Mouse (Mus musculus): Measurements from ENCODE around the gene Pctp.

Pctp gene

GRCm38 (mm10) chr11:90002987-90003348 is 274 bp upstream of the Pctp start:
- H3K27me3 ChIP-seq (ENCODE audit: insufficient read depth, low read length) = no peaks in the 10 kb centered on the region
- peak overlapping the region; percentile 86; the same call in 1 of the 2 replicates for H3K4me3 ChIP-seq (replicated peaks; ENCODE audit: low read length)
- peaks cover 3% of the 10 kb centered on the region; the same call in 1 of the 2 replicates for H3K4me1 ChIP-seq (replicated peaks; ENCODE audit: low read depth, low read length)
- no peaks in the 10 kb centered on the region for H3K36me3 ChIP-seq (ENCODE audit: insufficient read depth, low read length)
- H3K9me3 ChIP-seq (ENCODE audit: low read length) = no peaks in the 10 kb centered on the region
- TF ChIP-seq POU5F1 (IDR thresholded peaks at IDR 0.05; ENCODE audit: borderline replicate concordance, low read length) (no peak), NANOG (IDR thresholded peaks at IDR 0.05; ENCODE audit: borderline replicate concordance, low read length) (no peak), CTCF (conservative IDR thresholded peaks at IDR 0.05; ENCODE audit: low read length) (no peak)

GRCm38 (mm10) chr11:90001396-90002230 is 1.1 kb downstream of the Pctp start:
- no peak overlapping the region for H3K4me3 ChIP-seq (replicated peaks; ENCODE audit: low read length)
- H3K4me1 ChIP-seq (replicated peaks; ENCODE audit: low read depth, low read length) = peaks cover 3% of the 10 kb centered on the region; the same call in 1 of the 2 replicates
- H3K27me3 ChIP-seq (ENCODE audit: insufficient read depth, low read length) = no peaks in the 10 kb centered on the region
- no peaks in the 10 kb centered on the region for H3K36me3 ChIP-seq (ENCODE audit: insufficient read depth, low read length)
- TF ChIP-seq CTCF (conservative IDR thresholded peaks at IDR 0.05; ENCODE audit: low read length) (no peak), POU5F1 (IDR thresholded peaks at IDR 0.05; ENCODE audit: borderline replicate concordance, low read length) (no peak), NANOG (IDR thresholded peaks at IDR 0.05; ENCODE audit: borderline replicate concordance, low read length) (no peak)
- H3K9me3 ChIP-seq (ENCODE audit: low read length) = no peaks in the 10 kb centered on the region

- Histone ChIP-seq H3K9me3 (ENCODE audit: low read length) (no peaks in the 10 kb centered on the region), H3K4me3 (replicated peaks; ENCODE audit: low read length) (no peak overlapping the region), H3K36me3 (ENCODE audit: insufficient read depth, low read length) (no peaks in the 10 kb centered on the region), H3K4me1 (replicated peaks; ENCODE audit: low read depth, low read length) (peaks cover 5% of the 10 kb centered on the region; the same call in 1 of the 2 replicates), H3K27me3 (ENCODE audit: insufficient read depth, low read length) (no peaks in the 10 kb centered on the region)
- no peak for TF ChIP-seq POU5F1 (IDR thresholded peaks at IDR 0.05; ENCODE audit: borderline replicate concordance, low read length)
- no peak for TF ChIP-seq CTCF (conservative IDR thresholded peaks at IDR 0.05; ENCODE audit: low read length)
- no peak for TF ChIP-seq NANOG (IDR thresholded peaks at IDR 0.05; ENCODE audit: borderline replicate concordance, low read length)
Measured at GRCm38 (mm10) chr11:90000666-90001065, 2.0 kb downstream of the Pctp start.

- H3K9me3 ChIP-seq (ENCODE audit: low read length) = no peaks in the 10 kb centered on the region
- no peak for TF ChIP-seq POU5F1 (IDR thresholded peaks at IDR 0.05; ENCODE audit: borderline replicate concordance, low read length)
- no peak for TF ChIP-seq NANOG (IDR thresholded peaks at IDR 0.05; ENCODE audit: borderline replicate concordance, low read length)
- no peak for TF ChIP-seq CTCF (conservative IDR thresholded peaks at IDR 0.05; ENCODE audit: low read length)
- H3K4me1 ChIP-seq (replicated peaks; ENCODE audit: low read depth, low read length) = peaks cover 5% of the 10 kb centered on the region; the same call in 1 of the 2 replicates
Measured at GRCm38 (mm10) chr11:89998996-89999770, 3.5 kb downstream of the Pctp start.

GRCm38 (mm10) chr11:89996856-89997255 is 5.8 kb downstream of the Pctp start:
- peaks cover 6% of the 10 kb centered on the region; the same call in 1 of the 2 replicates for H3K4me1 ChIP-seq (replicated peaks; ENCODE audit: low read depth, low read length)
- no peaks in the 10 kb centered on the region for H3K36me3 ChIP-seq (ENCODE audit: insufficient read depth, low read length)
- no peaks in the 10 kb centered on the region for H3K9me3 ChIP-seq (ENCODE audit: low read length)
- no peaks in the 10 kb centered on the region for H3K27me3 ChIP-seq (ENCODE audit: insufficient read depth, low read length)
- H3K4me3 ChIP-seq (replicated peaks; ENCODE audit: low read length) = no peak overlapping the region
- TF ChIP-seq CTCF (conservative IDR thresholded peaks at IDR 0.05; ENCODE audit: low read length) (no peak), NANOG (IDR thresholded peaks at IDR 0.05; ENCODE audit: borderline replicate concordance, low read length) (no peak), POU5F1 (IDR thresholded peaks at IDR 0.05; ENCODE audit: borderline replicate concordance, low read length) (no peak)

More at GRCm38 (mm10) chr11:89998996-89999770, 3.5 kb downstream of the Pctp start:
- H3K4me3 ChIP-seq (replicated peaks; ENCODE audit: low read length) = no peak overlapping the region
- no peaks in the 10 kb centered on the region for H3K27me3 ChIP-seq (ENCODE audit: insufficient read depth, low read length)
- no peaks in the 10 kb centered on the region for H3K36me3 ChIP-seq (ENCODE audit: insufficient read depth, low read length)

GRCm38 (mm10) chr11:89996406-89996805 is 6.3 kb downstream of the Pctp start:
- Histone ChIP-seq H3K27me3 (ENCODE audit: insufficient read depth, low read length) (no peaks in the 10 kb centered on the region), H3K36me3 (ENCODE audit: insufficient read depth, low read length) (no peaks in the 10 kb centered on the region), H3K4me3 (replicated peaks; ENCODE audit: low read length) (no peak overlapping the region), H3K4me1 (replicated peaks; ENCODE audit: low read depth, low read length) (0 out of 2 replicates have a peak, but pooled peaks cover 5% of the 10 kb centered on the region), H3K9me3 (ENCODE audit: low read length) (no peaks in the 10 kb centered on the region)
- no peak for TF ChIP-seq CTCF (conservative IDR thresholded peaks at IDR 0.05; ENCODE audit: low read length)
- TF ChIP-seq POU5F1 (IDR thresholded peaks at IDR 0.05; ENCODE audit: borderline replicate concordance, low read length) = no peak

GRCm38 (mm10) chr11:89995596-89995995 is 7.1 kb downstream of the Pctp start:
- TF ChIP-seq CTCF (conservative IDR thresholded peaks at IDR 0.05; ENCODE audit: low read length) = no peak
- TF ChIP-seq NANOG (IDR thresholded peaks at IDR 0.05; ENCODE audit: borderline replicate concordance, low read length) = no peak
- no peak for TF ChIP-seq POU5F1 (IDR thresholded peaks at IDR 0.05; ENCODE audit: borderline replicate concordance, low read length)
- no peaks in the 10 kb centered on the region for H3K36me3 ChIP-seq (ENCODE audit: insufficient read depth, low read length)
- H3K9me3 ChIP-seq (ENCODE audit: low read length) = no peaks in the 10 kb centered on the region
- 0 out of 2 replicates have a peak, but pooled peaks cover 5% of the 10 kb centered on the region for H3K4me1 ChIP-seq (replicated peaks; ENCODE audit: low read depth, low read length)
- no peak overlapping the region for H3K4me3 ChIP-seq (replicated peaks; ENCODE audit: low read length)
- no peaks in the 10 kb centered on the region for H3K27me3 ChIP-seq (ENCODE audit: insufficient read depth, low read length)

- Histone ChIP-seq H3K4me3 (replicated peaks; ENCODE audit: low read length) (no peak overlapping the region), H3K9me3 (ENCODE audit: low read length) (no peaks in the 10 kb centered on the region), H3K36me3 (ENCODE audit: insufficient read depth, low read length) (no peaks in the 10 kb centered on the region), H3K27me3 (ENCODE audit: insufficient read depth, low read length) (no peaks in the 10 kb centered on the region), H3K4me1 (replicated peaks; ENCODE audit: low read depth, low read length) (0 out of 2 replicates have a peak, but pooled peaks cover 5% of the 10 kb centered on the region)
- TF ChIP-seq POU5F1 (IDR thresholded peaks at IDR 0.05; ENCODE audit: borderline replicate concordance, low read length) = no peak
- TF ChIP-seq CTCF (conservative IDR thresholded peaks at IDR 0.05; ENCODE audit: low read length) = no peak
- no peak for TF ChIP-seq NANOG (IDR thresholded peaks at IDR 0.05; ENCODE audit: borderline replicate concordance, low read length)
Measured at GRCm38 (mm10) chr11:89994706-89995105, 8.0 kb downstream of the Pctp start.
